Mouse (Mus musculus) right cerebral cortex, adult 18-20 months (tissue): Measurements from ENCODE around the gene Fermt2.

Source experiments
- DNase-seq: peaks from one replicate; pipeline ENCODE4 v3.0.0; 2022; ENCODE audit warnings: mixed read lengths

Gene Fermt2

DNA sequence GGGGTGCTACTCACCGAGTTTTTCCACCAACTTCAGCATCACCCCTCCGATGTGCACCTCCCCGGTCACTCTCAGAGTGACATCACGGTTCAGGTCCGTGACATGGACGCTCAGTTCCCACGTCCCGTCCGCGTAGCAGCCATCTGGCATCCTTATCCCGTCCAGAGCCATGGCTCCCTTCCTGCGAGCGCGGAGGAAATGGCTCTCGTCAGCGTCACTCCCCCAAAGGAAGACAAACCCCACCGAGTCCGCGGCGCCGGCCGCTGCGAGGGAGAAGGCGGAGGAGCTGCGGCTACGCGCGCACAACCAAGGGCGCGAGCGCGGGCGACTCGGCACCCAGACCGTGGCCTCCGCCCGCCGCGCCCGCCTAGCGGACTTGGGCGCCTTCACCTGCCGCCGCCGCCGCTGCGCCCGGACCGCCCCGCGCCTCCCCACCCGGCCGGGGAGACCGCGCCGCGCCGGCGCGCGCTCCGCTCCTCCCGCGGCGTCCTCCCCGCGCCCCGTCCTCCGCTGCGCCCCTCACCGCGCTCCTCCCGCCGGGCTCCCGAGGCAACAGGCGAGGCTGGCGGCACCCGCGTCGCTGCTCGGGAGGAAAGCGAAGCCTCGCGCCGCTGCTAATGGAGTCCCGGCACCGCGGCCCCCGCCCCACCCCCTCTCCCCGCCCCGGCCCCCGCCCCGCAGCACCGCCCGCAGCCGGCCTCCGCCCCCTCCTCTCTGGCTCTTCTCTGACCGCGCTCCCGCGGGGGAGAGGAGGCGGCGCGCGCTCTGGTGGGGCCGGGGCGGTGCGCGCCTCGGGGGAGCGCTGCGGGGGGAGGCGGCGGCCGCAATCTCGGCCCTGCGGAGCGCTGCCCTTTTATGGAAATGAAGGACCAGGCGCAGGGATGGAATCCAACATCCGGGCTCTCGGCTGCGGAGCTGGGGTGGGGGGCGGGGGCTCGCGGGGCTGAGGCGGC, at the start of gene Fermt2:
Fermt2 (minus strand) TSS at position 708 of the 953 bp plus-strand sequence.
- DNase-seq, result peak; percentile 79

DNA sequence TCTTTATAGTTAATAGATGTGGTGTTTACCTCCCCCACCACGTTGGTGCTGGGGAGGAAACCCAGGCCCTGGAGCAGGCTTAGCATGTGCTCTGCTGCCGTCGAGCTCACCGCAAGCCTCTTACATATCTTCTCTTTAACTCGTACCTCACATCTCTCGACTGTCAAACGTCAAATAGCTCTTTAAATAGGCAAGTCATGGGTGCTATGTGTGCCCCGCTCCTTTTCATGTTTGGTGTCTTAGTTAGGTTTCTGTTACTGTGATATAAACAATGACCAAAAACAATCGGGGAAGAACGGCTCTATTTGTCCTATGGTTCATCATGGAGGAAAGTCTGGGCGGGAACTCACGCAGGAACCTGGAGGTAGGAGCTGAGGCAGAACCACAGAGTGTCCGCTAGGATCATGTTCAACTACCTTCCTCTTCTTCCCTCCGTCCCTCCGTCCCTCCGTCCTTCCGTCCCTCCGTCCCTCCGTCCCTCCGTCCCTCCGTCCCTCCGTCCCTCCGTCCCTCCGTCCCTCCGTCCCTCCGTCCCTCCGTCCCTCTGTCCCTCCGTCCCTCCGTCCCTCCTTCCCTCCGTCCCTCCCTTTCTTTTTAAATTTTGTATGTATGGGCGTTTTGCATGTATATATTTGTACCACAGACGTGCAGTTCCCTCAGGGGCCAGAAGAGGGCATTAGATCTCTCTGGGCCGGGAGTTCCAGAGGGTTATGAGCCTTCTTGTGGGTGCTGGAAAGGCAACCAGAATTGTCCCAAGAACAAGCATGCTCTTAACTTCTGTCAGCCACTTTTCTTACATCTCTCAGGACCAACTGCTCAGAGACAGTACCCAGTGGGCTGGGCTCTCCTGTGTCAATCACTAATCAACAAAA, 36.4 kb upstream of the Fermt2 start:
- peak; percentile 49 for DNase-seq

DNA sequence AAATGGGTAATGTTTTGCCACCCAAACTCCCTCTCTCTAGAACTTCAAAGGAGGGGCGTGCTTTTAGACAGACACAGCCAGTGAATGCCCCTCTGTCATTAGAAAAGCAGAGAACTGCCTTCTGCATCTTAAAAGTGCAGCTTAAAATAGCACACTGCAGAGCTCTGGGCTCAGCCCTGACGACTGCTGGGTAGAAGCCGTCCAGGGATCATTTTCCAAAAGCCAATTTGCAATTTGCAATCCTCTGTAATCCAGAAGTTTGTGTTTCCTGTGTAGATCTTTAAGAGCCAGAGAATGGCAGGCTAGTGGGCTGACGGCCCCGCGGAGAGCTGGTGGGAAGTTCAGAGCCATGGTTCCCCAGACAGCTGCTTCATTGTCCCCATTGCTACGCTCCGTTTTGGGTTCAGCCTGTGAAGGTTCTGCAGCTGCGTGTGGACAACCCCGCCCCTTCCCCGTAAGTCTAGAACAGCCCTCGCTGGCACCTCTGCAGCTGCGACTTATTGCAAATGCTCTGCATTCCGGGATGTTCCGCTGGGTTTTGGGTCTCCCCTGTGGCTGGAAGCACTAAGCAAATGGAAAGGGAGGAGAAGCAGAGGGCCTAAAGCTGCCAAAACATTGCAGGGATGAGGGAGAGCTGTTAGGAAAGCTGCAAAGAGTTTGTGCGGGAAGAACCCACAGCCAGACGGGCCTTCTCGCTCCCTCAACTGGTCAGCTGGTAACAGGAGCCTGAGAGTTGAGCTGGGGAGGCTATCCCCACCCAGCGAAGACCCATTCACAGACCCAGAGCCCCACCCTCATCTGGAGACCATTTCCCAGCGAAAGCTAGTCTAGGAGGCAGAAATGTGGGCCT, 35.5 kb upstream of the Fermt2 start:
- peak; percentile 49 for DNase-seq

DNA sequence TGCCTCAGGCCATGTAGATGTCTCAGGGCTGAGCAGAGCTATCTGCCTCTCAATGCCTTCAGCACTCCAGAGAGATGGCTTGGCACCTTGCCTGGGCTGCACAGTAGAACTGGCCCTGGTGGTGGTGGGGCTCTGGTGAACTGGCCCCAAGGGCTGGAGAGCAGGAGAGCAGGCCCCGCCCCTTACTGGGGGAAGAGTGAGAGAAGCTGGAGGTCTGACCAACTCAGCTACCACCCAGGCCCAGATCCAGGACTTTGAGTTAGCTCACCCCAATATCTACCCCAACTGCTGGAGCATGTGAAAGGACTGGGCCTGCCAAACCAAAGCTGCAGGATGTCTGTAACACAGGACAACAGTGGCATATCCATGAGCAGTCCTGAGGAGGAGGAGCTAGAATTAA, 33.7 kb upstream of the Fermt2 start:
- DNase-seq, result peak; percentile 36

GRCm38 (mm10) chr14:45561681-45562080, 31.8 kb upstream of the Fermt2 start:
- DNase-seq, result peak; percentile 84

- no peak for DNase-seq
Measured at GRCm38 (mm10) chr14:45559018-45559417, 29.1 kb upstream of the Fermt2 start.

DNA sequence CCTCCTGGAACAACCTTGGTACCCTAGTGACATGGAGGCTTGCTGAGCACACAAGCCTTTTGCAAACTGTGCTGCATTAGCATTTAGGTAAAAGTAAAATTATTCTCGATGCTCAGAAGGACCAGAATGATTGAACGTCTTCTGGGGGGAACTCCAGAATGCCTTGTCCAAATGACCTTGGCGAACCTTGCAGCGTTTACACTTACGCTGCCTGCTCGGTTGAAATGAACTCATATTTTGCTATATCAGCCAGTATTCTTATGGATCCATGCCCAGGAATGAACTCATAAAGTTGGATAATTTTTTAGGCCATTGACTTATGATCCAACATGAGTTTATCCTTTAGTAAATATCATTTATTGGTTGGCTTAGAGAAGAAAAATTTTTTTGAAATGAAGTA, 24.4 kb upstream of the Fermt2 start:
- DNase-seq, result no peak

- DNase-seq, result peak; percentile 34
Measured at GRCm38 (mm10) chr14:45553854-45554253, 23.9 kb upstream of the Fermt2 start.

DNA sequence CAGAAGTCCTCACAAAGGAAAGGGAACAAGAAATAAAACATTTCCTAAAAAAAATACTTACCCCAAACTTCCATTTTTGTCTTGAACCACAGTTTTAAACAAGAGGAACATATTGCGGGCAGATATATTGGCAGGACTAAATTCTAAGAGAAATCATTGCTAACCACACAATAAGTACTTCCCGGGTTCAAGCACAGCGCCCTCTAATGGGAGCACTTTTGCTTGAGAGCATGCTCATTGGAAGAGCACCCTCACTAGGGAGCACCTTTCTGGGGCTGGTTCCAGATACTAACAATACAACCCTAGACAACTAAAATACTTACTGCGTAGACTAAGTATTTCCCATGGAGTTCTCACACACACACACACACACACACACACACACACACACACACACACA, 22.5 kb upstream of the Fermt2 start:
- DNase-seq, result no peak

DNA sequence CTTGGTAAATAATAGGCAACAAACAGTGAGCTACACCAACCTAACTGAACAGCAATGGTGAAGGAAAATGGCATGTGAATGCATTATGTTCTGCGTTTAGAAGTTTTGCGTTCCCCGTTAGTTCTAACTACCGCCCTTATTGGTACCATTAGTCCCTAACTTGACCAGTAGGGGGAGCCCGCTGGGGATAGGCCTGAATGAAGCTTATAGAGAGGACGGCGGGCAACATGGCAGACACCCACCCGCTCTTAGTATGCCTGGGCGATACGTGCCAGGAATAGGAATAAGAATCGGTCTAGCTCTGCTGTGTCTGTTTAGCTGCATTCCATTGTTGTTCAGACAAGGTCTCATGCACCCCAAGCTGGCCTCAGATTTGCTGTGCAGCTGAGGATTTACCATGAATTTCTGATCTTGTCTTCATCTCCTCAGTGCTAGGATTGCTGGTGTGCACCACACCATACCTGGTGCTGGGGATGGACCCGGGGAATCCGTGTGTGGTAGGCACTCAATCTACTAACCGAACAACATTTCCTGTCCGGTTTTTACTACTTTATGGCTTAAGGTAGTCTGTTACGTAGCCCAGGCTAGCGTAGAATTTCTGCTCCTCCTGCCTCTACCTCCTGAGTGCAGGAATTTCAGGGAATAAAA, 21.3 kb upstream of the Fermt2 start:
- DNase-seq, result no peak

DNA sequence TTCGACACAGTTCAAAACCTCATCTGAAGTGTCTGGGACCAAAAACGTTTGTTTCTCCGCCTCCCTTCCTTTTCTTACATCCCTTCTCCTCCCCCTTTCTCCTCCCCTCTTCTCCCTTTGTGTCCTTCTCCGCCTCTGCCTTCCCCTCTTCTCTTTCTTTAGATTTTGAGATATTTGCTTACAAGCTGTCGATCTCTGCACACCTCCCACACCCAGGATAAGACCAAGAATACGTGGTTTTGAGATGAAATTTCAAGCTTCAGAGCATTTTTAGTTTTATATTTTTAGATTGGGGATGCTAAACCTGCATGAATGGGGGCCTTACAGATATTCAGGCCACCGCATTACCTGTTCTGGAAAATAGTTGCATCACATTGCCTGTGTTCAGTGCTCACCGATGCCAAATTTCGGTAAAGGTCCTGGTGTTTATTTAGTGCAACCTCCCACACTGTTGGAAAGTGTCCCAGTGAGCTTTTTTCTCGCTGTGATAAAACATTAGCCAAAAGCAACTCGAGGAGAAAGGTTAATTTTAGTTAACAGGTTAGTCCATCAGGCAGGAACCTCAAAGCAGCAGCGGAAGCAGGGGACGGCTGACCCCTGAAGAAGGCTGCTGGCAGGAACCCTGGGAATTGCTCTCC, 20.2 kb upstream of the Fermt2 start:
- peak; percentile 49 for DNase-seq

- no peak for DNase-seq
Measured at GRCm38 (mm10) chr14:45548118-45548517, 18.2 kb upstream of the Fermt2 start.

GRCm38 (mm10) chr14:45544905-45545304, 15.0 kb upstream of the Fermt2 start:
- DNase-seq, result no peak

GRCm38 (mm10) chr14:45544026-45544425, 14.1 kb upstream of the Fermt2 start:
- no peak for DNase-seq

GRCm38 (mm10) chr14:45539659-45540468, 9.9 kb upstream of the Fermt2 start:
- peak; percentile 71 for DNase-seq

GRCm38 (mm10) chr14:45530364-45531345, 737 bp upstream of the Fermt2 start:
- DNase-seq, result peak; percentile 38

GRCm38 (mm10) chr14:45528861-45529260, 1.1 kb downstream of the Fermt2 start:
- DNase-seq, result no peak

GRCm38 (mm10) chr14:45515771-45516170, 14.1 kb downstream of the Fermt2 start:
- no peak for DNase-seq

DNA sequence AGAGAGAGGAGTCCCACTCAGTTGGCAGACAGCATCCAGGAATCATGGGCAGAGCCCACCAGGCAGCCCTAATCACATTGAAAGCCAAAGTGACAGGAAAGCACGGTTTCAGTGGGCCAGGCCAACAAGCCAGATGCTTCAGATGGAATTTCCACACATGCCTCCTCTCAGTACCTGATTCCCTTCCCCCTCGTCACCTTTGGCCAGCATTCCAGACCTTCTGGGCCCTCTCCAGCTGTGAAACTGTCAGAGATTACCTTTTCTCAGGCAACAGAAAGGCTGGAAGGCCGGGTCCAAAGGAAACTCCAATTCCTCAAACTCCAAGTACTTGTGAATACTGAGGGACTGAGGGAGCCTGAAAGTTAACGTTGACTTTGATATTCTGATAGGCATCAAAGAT, 19.1 kb downstream of the Fermt2 start:
- no peak for DNase-seq
